Comparison of ENCODE assay signal across 20 mouse cellular contexts in genomic region chr2:126865501-126866199, GRCm38 (mm10). TPM values are rescaled to one million over a fixed set of nuclear protein-coding genes. Genes with fewer than 3 reads are reported as not detected.
DNase-seq lines count a peak whose midpoint lies in the region; ATAC-seq and TF ChIP-seq lines count a peak whose summit lies in the region.
"Had no signal": no experiment of that assay in that cellular context is flagged by ENCODE, and none has a peak within 500 bp of the region (broad histone marks: within the 10 kb centered on the region; RNA-seq: fewer than 3 reads in every experiment).

No protein-coding gene starts in this region.

- intact Hi-C loops in left cerebral cortex, postnatal 10 days (cut with DNase I), result no loop called here

- 0 out of 2 replicates have a peak overlapping the region, but pooled peaks have one; percentile 32 for H3K9ac ChIP-seq in liver, adult 2 months (ENCODE audit: low read depth, low read length)
- no peak overlapping the region for H3K9ac ChIP-seq in intestine, embryonic 15.5 days
- H3K9ac ChIP-seq in kidney, postnatal 0 days (ENCODE audit: low read depth, low read length), result no peak overlapping the region
- H3K9ac ChIP-seq: hindbrain, embryonic 15.5 days; neural tube, embryonic 15.5 days had no signal

- peak; percentile 91 for DNase-seq in liver, adult 2 months (ENCODE audit: extremely low read depth, low read depth, low spot score)
- DNase-seq in liver, result no peak
- DNase-seq in kidney, postnatal 0 days (ENCODE audit: low spot score), result peak; percentile 7
- peak; percentile 45 for DNase-seq in yolk sac, embryonic 10.5 days (ENCODE audit: low spot score)
- DNase-seq in natural killer cell, adult 2 months (ENCODE audit: low spot score in 2 of 2), result no peak
- no peak for DNase-seq in left cerebral cortex, postnatal 10 days (ENCODE audit: extremely low spot score in 1 of 2, low spot score in 2 of 2)
- DNase-seq in thymus, postnatal 0 days (ENCODE audit: low spot score), result no peak
- DNase-seq: cerebellum, adult 9-11 months; embryo, embryonic 11 days; gastrocnemius, postnatal 14 days; heart, postnatal 14 days; lung, postnatal 10 days; retina, postnatal 1 day; thymus, postnatal 36 days had no signal

- no peak overlapping the region for H3K4me2 ChIP-seq in intestine, embryonic 15.5 days (replicated peaks)
- H3K4me2 ChIP-seq in kidney, postnatal 0 days (ENCODE audit: low read length), result no peak overlapping the region
- H3K4me2 ChIP-seq: hindbrain, embryonic 15.5 days; neural tube, embryonic 15.5 days had no signal

- TF ChIP-seq CTCF in liver, adult 2 months (IDR thresholded peaks at IDR 0.05; ENCODE audit: low read depth, low read length), result no peak
- no peak for TF ChIP-seq CTCF in kidney, postnatal 0 days (IDR thresholded peaks at IDR 0.05; ENCODE audit: low read depth)

- 31% methylated on average over 10 of the region's 10 CpGs for whole genome bisulfite sequencing in liver, adult 2 months
- 73% methylated on average over 10 of the region's 10 CpGs for WGBS in intestine, embryonic 15.5 days
- WGBS in kidney, postnatal 0 days, result 52% methylated on average over 10 of the region's 10 CpGs

- H3K27me3 ChIP-seq in liver, adult 2 months (ENCODE audit: control insufficient read depth, insufficient read depth, low read length), result no peaks in the 10 kb centered on the region
- H3K27me3 ChIP-seq in intestine, embryonic 15.5 days (replicated peaks), result no peaks in the 10 kb centered on the region
- no peaks in the 10 kb centered on the region for H3K27me3 ChIP-seq in kidney, postnatal 0 days (ENCODE audit: insufficient read depth, low read length)
- H3K27me3 ChIP-seq: hindbrain, embryonic 15.5 days; neural tube, embryonic 15.5 days; Patski had no signal

- peak overlapping the region; percentile 88 for H3K27ac ChIP-seq in liver, adult 2 months (replicated peaks; ENCODE audit: insufficient read depth, low read depth, low read length)
- H3K27ac ChIP-seq in intestine, embryonic 15.5 days, result no peak overlapping the region
- H3K27ac ChIP-seq in kidney, postnatal 0 days, result no peak overlapping the region; the same call in 1 of the 2 replicates
- H3K27ac ChIP-seq: hindbrain, embryonic 15.5 days; left cerebral cortex, adult 2 months; neural tube, embryonic 15.5 days had no signal

- ATAC-seq in intestine, embryonic 15.5 days, result peak; percentile 76
- ATAC-seq in kidney, postnatal 0 days (replicated peaks; ENCODE audit: low FRiP score, low read depth), result peak; percentile 54; the same call in 1 of the 2 replicates
- ATAC-seq: forebrain, embryonic 14.5 days; Patski had no signal

- no peaks in the 10 kb centered on the region for H3K36me3 ChIP-seq in liver, adult 2 months (ENCODE audit: control insufficient read depth, insufficient read depth, low read length)
- H3K36me3 ChIP-seq in intestine, embryonic 15.5 days, result no peaks in the 10 kb centered on the region
- H3K36me3 ChIP-seq in kidney, postnatal 0 days (ENCODE audit: insufficient read depth, low read length), result no peaks in the 10 kb centered on the region
- H3K36me3 ChIP-seq: hindbrain, embryonic 15.5 days; neural tube, embryonic 15.5 days had no signal

- H3K4me1 ChIP-seq in liver, adult 2 months (ENCODE audit: control insufficient read depth, insufficient read depth, low read length), result peaks cover 37% of the 10 kb centered on the region
- 0 out of 2 replicates have a peak, but pooled peaks cover 4% of the 10 kb centered on the region for H3K4me1 ChIP-seq in intestine, embryonic 15.5 days (replicated peaks)
- H3K4me1 ChIP-seq in kidney, postnatal 0 days (replicated peaks; ENCODE audit: insufficient read depth, low read length), result no peaks in the 10 kb centered on the region
- H3K4me1 ChIP-seq: hindbrain, embryonic 15.5 days; neural tube, embryonic 15.5 days had no signal

- H3K79me2 ChIP-seq in liver, adult 2 months (ENCODE audit: control insufficient read depth, insufficient read depth, low read length), result peaks cover 34% of the 10 kb centered on the region

- no peaks in the 10 kb centered on the region for H3K9me3 ChIP-seq in intestine, embryonic 15.5 days
- no peaks in the 10 kb centered on the region for H3K9me3 ChIP-seq in kidney, postnatal 0 days (replicated peaks; ENCODE audit: low read length)
- H3K9me3 ChIP-seq: hindbrain, embryonic 15.5 days; neural tube, embryonic 15.5 days had no signal

- no peak overlapping the region for H3K4me3 ChIP-seq in liver, adult 2 months (ENCODE audit: insufficient read depth, low read depth, low read length)
- no peak overlapping the region for H3K4me3 ChIP-seq in intestine, embryonic 15.5 days (replicated peaks)
- H3K4me3 ChIP-seq in kidney, postnatal 0 days (replicated peaks; ENCODE audit: low read depth, low read length), result no peak overlapping the region
- H3K4me3 ChIP-seq: hindbrain, embryonic 15.5 days; left cerebral cortex, adult 2 months; neural tube, embryonic 15.5 days had no signal

- no peak for TF ChIP-seq POLR2A in liver, adult 2 months (IDR thresholded peaks at IDR 0.05; ENCODE audit: extremely low read depth, insufficient read depth, low read length)

RNA-seq across cellular contexts. Expression of gene Trpm7, which starts 10.4 kb away (rescaled TPM):
- 41.2 and 46.3 TPM in 2 replicates for total RNA-seq in liver, adult 2 months (2014; rRNA removed)
- 3.3 and 3.6 TPM in 2 replicates for polyA plus RNA-seq in liver, adult 2 months (2012; rRNA removed)
- polyA plus RNA-seq in intestine, embryonic 15.5 days (2015; fragmentation: Nextera tagmentation; extraction: Ambion mirVana), result 43.2 and 46.3 TPM in 2 replicates
- 41.2 and 45.9 TPM in 2 replicates for polyA plus RNA-seq in kidney, postnatal 0 days (2015; fragmentation: Nextera tagmentation; extraction: Ambion mirVana)
- 10 to 100 TPM; 38.1 to 38.7 TPM for total RNA-seq in left cerebral cortex, postnatal 10 days (2021)
- polyA plus RNA-seq in thymus, postnatal 0 days (2015; fragmentation: Nextera tagmentation; extraction: Ambion mirVana), result 43.8 and 57.5 TPM in 2 replicates

Comparison
In these comparisons a context has a peak if more than half of its experiments do, and no peak if none do; other contexts are left out.
1. DNase-seq: peak in liver, adult 2 months (single experiment), kidney, postnatal 0 days (single experiment) and yolk sac, embryonic 10.5 days (single experiment); none in liver (single experiment), natural killer cell, adult 2 months (0 of 2), left cerebral cortex, postnatal 10 days (0 of 2) and thymus, postnatal 0 days (single experiment).